Mouse (Mus musculus) bone marrow macrophage, adult 2 months (primary cell): ENCODE measurements around the gene Sema3c. TPM values are rescaled to one million over a fixed set of nuclear protein-coding genes. Genes with fewer than 3 reads are reported as not detected.

Experiments
- H3K27ac ChIP-seq: 2 replicates; pipeline ENCODE4 v1.5.1; 2012; ENCODE audit warnings: low read depth, low read length; ENCODE audit not compliant: insufficient read depth
- H3K4me1 ChIP-seq: 2 replicates; pipeline ENCODE4 v1.6.1; 2012; ENCODE audit warnings: low read length; ENCODE audit not compliant: control insufficient read depth, insufficient read depth
- H3K4me3 ChIP-seq: 2 replicates; pipeline ENCODE4 v1.5.1; 2012; ENCODE audit warnings: mild to moderate bottlenecking, low read length, moderate library complexity; ENCODE audit not compliant: insufficient read depth
- CTCF ChIP-seq: IDR thresholded peaks from 2 replicates; pipeline ENCODE4 v1.5.1; 2012; ENCODE audit warnings: low read depth, mild to moderate bottlenecking, low read length, moderate library complexity
- POLR2A ChIP-seq: IDR thresholded peaks from 2 replicates; pipeline ENCODE4 v1.6.1; 2012; ENCODE audit warnings: mild to moderate bottlenecking, low read depth, low read length, borderline replicate concordance
- polyA plus RNA-seq: library from polyadenylated mRNA; stranded (reverse); fragments of >200 nt; gene quantifications from 2 replicates; pipeline ENCODE4 v1.2.4, GENCODE M21; 2012; ENCODE audit not compliant: missing spikeins, insufficient read depth, insufficient read length

Sema3c gene
- polyA plus RNA-seq, 1 experiment, result 0.78 TPM

GRCm38 (mm10) chr5:17707086-17707485 lies 133.0 kb downstream of the Sema3c start:
- Histone ChIP-seq H3K27ac (no peak overlapping the region), H3K4me1 (0 out of 2 replicates have a peak, but pooled peaks cover 2% of the 10 kb centered on the region), H3K4me3 (no peak overlapping the region)
- TF ChIP-seq CTCF (no peak), POLR2A (no peak)

- peaks cover 4% of the 10 kb centered on the region for H3K4me1 ChIP-seq
- TF ChIP-seq POLR2A (no peak), CTCF (no peak)
- H3K27ac ChIP-seq, result no peak overlapping the region
- H3K4me3 ChIP-seq, result no peak overlapping the region
Measured at GRCm38 (mm10) chr5:17712374-17712773, 138.3 kb downstream of the Sema3c start.

GRCm38 (mm10) chr5:17715206-17715605 lies 141.1 kb downstream of the Sema3c start:
- Histone ChIP-seq H3K27ac (no peak overlapping the region), H3K4me1 (peaks cover 2% of the 10 kb centered on the region), H3K4me3 (no peak overlapping the region)
- TF ChIP-seq CTCF (no peak), POLR2A (no peak)

GRCm38 (mm10) chr5:17720011-17720410 lies 145.9 kb downstream of the Sema3c start:
- TF ChIP-seq POLR2A, result no peak
- TF ChIP-seq CTCF, result no peak
- H3K4me1 ChIP-seq, result peaks cover 2% of the 10 kb centered on the region
- no peak overlapping the region for H3K27ac ChIP-seq
- H3K4me3 ChIP-seq, result no peak overlapping the region

- Histone ChIP-seq H3K4me3 (no peak overlapping the region), H3K27ac (no peak overlapping the region), H3K4me1 (no peaks in the 10 kb centered on the region)
- TF ChIP-seq POLR2A (no peak), CTCF (no peak)
Measured at GRCm38 (mm10) chr5:17724031-17724430, 149.9 kb downstream of the Sema3c start.

- TF ChIP-seq POLR2A (no peak), CTCF (no peak)
- Histone ChIP-seq H3K27ac (no peak overlapping the region), H3K4me1 (no peaks in the 10 kb centered on the region), H3K4me3 (no peak overlapping the region)
Measured at GRCm38 (mm10) chr5:17728047-17728446, 154.0 kb downstream of the Sema3c start.

- TF ChIP-seq POLR2A (no peak), CTCF (no peak)
- no peaks in the 10 kb centered on the region for H3K4me1 ChIP-seq
- H3K4me3 ChIP-seq, result no peak overlapping the region
- H3K27ac ChIP-seq, result no peak overlapping the region
Measured at GRCm38 (mm10) chr5:17739805-17740204, 165.7 kb downstream of the Sema3c start.

- TF ChIP-seq CTCF (no peak), POLR2A (no peak)
- no peak overlapping the region for H3K4me3 ChIP-seq
- no peaks in the 10 kb centered on the region for H3K4me1 ChIP-seq
- no peak overlapping the region for H3K27ac ChIP-seq
Measured at GRCm38 (mm10) chr5:17746520-17746919, 172.4 kb downstream of the Sema3c start.

- TF ChIP-seq POLR2A (no peak), CTCF (no peak)
Measured at GRCm38 (mm10) chr5:17747143-17747542, 173.1 kb downstream of the Sema3c start.

GRCm38 (mm10) chr5:17748293-17748692 lies 174.2 kb downstream of the Sema3c start:
- no peak overlapping the region for H3K4me3 ChIP-seq
- H3K4me1 ChIP-seq, result no peaks in the 10 kb centered on the region
- H3K27ac ChIP-seq, result no peak overlapping the region
- TF ChIP-seq CTCF (no peak), POLR2A (no peak)

More at GRCm38 (mm10) chr5:17747143-17747542, 173.1 kb downstream of the Sema3c start:
- H3K27ac ChIP-seq, result no peak overlapping the region
- H3K4me3 ChIP-seq, result no peak overlapping the region
- no peaks in the 10 kb centered on the region for H3K4me1 ChIP-seq
